Mouse (Mus musculus): ENCODE results near the gene Calr. TPM values are rescaled to one million over a fixed set of nuclear protein-coding genes. Genes with fewer than 3 reads are reported as not detected.

Gene Calr
- total RNA-seq, 1 experiment, result 1,121 TPM

DNA sequence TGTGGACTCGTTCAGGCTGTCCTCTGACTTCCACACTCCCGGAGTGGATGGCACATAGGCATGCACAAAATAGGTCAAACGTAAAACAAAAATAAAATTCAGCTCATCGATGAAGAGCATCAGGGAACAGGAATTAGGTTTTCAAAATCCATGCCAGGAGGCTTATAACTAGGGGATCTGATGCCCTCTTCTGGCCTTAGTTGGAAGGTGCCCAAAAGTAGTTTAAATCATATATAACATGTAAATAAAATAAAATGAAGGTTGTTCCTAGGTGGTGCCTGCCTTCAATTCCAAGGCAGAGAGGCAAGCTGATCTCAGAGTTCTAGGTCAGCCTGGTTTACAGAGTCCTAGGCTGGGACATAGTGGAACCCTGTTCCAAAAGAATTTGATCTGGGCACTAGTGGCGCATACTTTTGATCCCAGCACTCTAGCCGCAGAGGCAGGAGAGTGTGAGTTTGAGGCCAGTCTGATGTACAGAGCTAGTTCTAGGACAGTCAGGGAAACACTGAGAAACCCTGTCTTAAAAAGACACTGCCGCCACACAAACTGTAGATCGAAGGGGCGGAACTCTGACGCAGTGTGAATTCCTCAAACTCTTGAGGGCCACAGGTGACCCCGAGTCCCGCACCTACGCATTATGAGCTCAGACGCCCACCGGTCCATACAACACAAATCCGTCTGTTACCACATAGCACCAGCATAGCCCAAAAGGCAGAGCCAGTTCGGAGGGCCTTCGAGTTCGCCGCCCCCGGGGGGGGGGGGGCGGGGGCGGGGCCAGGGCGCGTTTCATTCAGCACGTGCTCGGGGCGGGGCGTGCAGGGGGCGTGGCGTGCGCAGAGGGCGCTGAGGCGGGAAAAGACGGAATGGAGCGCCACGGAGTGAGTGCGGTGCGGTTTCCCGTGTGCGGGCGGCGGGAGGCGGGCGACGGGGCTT, 24.9 kb upstream of the Calr start, which contains the start of gene Syce2:
Syce2 (plus strand) TSS at position 736 of the 933 bp plus-strand sequence.
- Histone ChIP-seq H3K36me3 (ENCODE audit: control insufficient read depth, insufficient read depth, low read length, poor library complexity, severe bottlenecking) (peaks cover 30% of the 10 kb centered on the region), H3K9me3 (ENCODE audit: control insufficient read depth, insufficient read depth, low read depth, low read length) (no peaks in the 10 kb centered on the region), H3K9ac (ENCODE audit: insufficient read depth, low read depth, low read length, poor library complexity, severe bottlenecking) (peak within 1 kb of the TSS; percentile 67), H3K27ac (ENCODE audit: insufficient read depth, low read depth, low read length, poor library complexity, severe bottlenecking) (0 out of 2 replicates have a peak within 1 kb of the TSS, but pooled peaks have one; percentile 33), H3K4me3 (ENCODE audit: insufficient read depth in 1 of 2, low read depth in 1 of 2, low read length in 2 of 2, poor library complexity in 1 of 2, severe bottlenecking in 1 of 2) (peak within 1 kb of the TSS; percentile 64 to 68), H3K4me1 (ENCODE audit: control insufficient read depth in 2 of 2, insufficient read depth in 2 of 2, low read length in 2 of 2, poor library complexity in 1 of 2) (0 out of 4 replicates have a peak, but pooled peaks cover 0 to 2% of the 10 kb centered on the region in 2 experiments)
- in situ Hi-C loops (cut with MboI; ENCODE audit: low sequenced_read_pairs in 2 of 2, unreplicated experiment in 2 of 2), result no loop called here
- no peak for TF ChIP-seq MAFK (IDR thresholded peaks at IDR 0.05; ENCODE audit: insufficient read depth, low read depth, low read length)
- no peak for TF ChIP-seq HCFC1 (IDR thresholded peaks at IDR 0.05; ENCODE audit: borderline replicate concordance, insufficient read depth, low read length)
- TF ChIP-seq CHD2 (IDR thresholded peaks at IDR 0.05; ENCODE audit: low read depth, low read length), result no peak
- TF ChIP-seq ZNF384 (IDR thresholded peaks at IDR 0.05; ENCODE audit: low read depth, low read length), result no peak
- no peak for TF ChIP-seq ZC3H11A (IDR thresholded peaks at IDR 0.05; ENCODE audit: borderline replicate concordance, low read depth, low read length)
- peak; percentile 62 for DNase-seq (ENCODE audit: low read depth, low spot score)

DNA sequence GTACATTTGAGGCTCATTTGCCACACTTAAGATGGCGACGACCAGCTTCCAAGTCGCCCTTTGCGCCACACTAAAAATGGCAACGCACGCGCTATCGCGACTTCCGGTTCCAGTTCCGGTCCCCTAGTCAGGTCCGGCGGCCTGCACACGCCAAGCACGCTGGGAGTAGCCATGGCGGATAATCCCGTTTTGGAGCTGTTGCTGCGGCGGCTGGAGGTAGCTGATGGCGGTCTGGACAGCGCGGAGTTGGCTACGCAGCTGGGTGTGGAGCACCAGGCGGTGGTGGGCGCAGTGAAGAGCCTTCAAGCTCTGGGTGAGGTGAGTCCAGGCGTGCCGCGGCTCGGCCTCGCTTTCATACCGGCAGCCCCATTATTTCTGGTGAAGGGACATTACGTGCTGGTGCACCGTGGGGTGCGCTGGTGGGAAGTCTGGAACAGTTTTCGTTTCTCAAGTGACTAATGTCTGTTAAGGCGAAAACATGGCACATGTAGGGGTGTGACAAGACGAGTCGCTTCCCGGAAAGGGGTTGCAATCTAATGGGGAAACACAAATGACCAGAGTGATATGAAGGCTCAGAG, 10.2 kb upstream of the Calr start, which contains the start of gene Farsa:
Farsa (plus strand) TSS at position 126 of the 578 bp plus-strand sequence.
- Histone ChIP-seq H3K36me3 (ENCODE audit: control insufficient read depth, insufficient read depth, low read length, poor library complexity, severe bottlenecking) (peaks cover 21% of the 10 kb centered on the region), H3K27ac (ENCODE audit: insufficient read depth, low read depth, low read length, poor library complexity, severe bottlenecking) (peak within 1 kb of the TSS; percentile 35; the same call in 1 of the 2 replicates), H3K4me3 (ENCODE audit: insufficient read depth in 1 of 2, low read depth in 1 of 2, low read length in 2 of 2, poor library complexity in 1 of 2, severe bottlenecking in 1 of 2) (peak within 1 kb of the TSS; percentile 84 to 98), H3K9me3 (ENCODE audit: control insufficient read depth, insufficient read depth, low read depth, low read length) (no peaks in the 10 kb centered on the region), H3K9ac (ENCODE audit: insufficient read depth, low read depth, low read length, poor library complexity, severe bottlenecking) (peak within 1 kb of the TSS; percentile 91), H3K4me1 (ENCODE audit: control insufficient read depth in 2 of 2, insufficient read depth in 2 of 2, low read length in 2 of 2, poor library complexity in 1 of 2) (peaks cover 0 to 8% of the 10 kb centered on the region in 2 experiments; a peak in 2 of 4 replicates)
- TF ChIP-seq HCFC1 (IDR thresholded peaks at IDR 0.05; ENCODE audit: borderline replicate concordance, insufficient read depth, low read length) (peak; percentile 97), MAFK (IDR thresholded peaks at IDR 0.05; ENCODE audit: insufficient read depth, low read depth, low read length) (no peak)
- in situ Hi-C loops (cut with MboI; ENCODE audit: low sequenced_read_pairs in 2 of 2, unreplicated experiment in 2 of 2), result no loop called here
- DNase-seq (ENCODE audit: low read depth, low spot score), result peak; percentile 91

DNA sequence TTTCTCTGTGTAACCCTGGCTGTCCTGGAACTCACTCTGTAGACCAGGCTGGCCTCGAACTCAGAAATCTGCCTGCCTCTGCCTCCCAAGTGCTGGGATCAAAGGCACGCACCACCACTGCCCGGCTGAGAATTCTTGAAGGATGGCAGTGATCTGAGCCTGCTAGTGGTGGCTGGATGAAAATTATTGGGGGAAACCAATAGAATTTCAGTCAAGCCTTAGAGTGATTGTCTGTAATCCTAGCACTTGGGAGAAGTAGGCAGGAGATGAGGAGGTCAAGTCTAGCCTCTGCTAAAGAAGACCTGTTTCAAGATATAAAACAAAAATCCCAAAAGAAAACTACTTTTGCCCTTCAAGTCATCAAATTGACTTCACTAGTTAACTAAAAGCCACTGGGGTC, 9.7 kb upstream of the Calr start:
- DNase-seq (ENCODE audit: low read depth, low spot score), result no peak
- Histone ChIP-seq H3K4me3 (ENCODE audit: insufficient read depth in 1 of 2, low read depth in 1 of 2, low read length in 2 of 2, poor library complexity in 1 of 2, severe bottlenecking in 1 of 2) (peak overlapping the region in 1 of 2 experiments; percentile 98; a peak in 1 of 4 replicates), H3K4me1 (ENCODE audit: control insufficient read depth in 2 of 2, insufficient read depth in 2 of 2, low read length in 2 of 2, poor library complexity in 1 of 2) (peaks cover 0 to 8% of the 10 kb centered on the region in 2 experiments; a peak in 2 of 4 replicates), H3K27ac (ENCODE audit: insufficient read depth, low read depth, low read length, poor library complexity, severe bottlenecking) (no peak overlapping the region), H3K9ac (ENCODE audit: insufficient read depth, low read depth, low read length, poor library complexity, severe bottlenecking) (no peak overlapping the region), H3K36me3 (ENCODE audit: control insufficient read depth, insufficient read depth, low read length, poor library complexity, severe bottlenecking) (peaks cover 17% of the 10 kb centered on the region), H3K9me3 (ENCODE audit: control insufficient read depth, insufficient read depth, low read depth, low read length) (no peaks in the 10 kb centered on the region)
- no peak for TF ChIP-seq CHD2 (IDR thresholded peaks at IDR 0.05; ENCODE audit: low read depth, low read length)
- TF ChIP-seq ZNF384 (IDR thresholded peaks at IDR 0.05; ENCODE audit: low read depth, low read length), result no peak
- no peak for TF ChIP-seq HCFC1 (IDR thresholded peaks at IDR 0.05; ENCODE audit: borderline replicate concordance, insufficient read depth, low read length)
- TF ChIP-seq ZC3H11A (IDR thresholded peaks at IDR 0.05; ENCODE audit: borderline replicate concordance, low read depth, low read length), result no peak
- no peak for TF ChIP-seq MAFK (IDR thresholded peaks at IDR 0.05; ENCODE audit: insufficient read depth, low read depth, low read length)
- in situ Hi-C loops (cut with MboI; ENCODE audit: low sequenced_read_pairs in 2 of 2, unreplicated experiment in 2 of 2), result no loop called here

DNA sequence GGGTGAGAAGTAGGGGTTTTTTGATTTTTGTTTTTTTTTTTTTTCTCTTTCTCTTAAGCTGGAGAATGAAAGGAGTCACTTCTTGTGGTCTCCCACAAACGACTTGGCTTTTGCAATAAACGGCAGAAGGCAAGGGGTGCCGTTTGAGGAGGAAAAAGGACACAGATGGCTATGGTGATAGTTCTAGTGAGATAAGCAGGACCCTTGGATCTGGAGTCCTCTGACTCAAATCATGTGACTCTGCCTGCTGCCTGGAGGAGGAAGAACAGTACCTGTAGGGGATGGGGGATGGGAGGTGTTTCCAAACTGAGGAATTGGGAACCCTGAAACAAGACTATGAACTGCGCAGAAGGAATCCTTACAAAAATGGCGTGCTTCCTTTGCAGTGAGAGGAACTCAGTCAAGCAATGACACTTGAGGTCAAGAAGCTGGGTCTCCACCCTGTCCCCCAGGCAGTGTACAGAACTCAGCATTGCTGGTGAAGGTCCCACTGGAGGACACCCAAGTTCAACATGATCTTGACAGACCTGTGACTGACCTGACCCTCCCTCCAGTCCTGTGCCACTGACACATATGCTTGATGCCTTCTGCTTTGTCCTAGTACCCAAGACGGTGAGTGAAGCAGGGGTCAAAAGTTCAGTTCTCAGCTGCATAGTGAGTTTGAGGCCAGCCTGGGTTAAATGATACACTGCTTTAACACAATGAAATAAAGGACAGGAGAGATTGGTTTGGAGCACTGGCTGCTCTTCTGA, 1.1 kb upstream of the Calr start:
- Histone ChIP-seq H3K4me3 (ENCODE audit: insufficient read depth in 1 of 2, low read depth in 1 of 2, low read length in 2 of 2, poor library complexity in 1 of 2, severe bottlenecking in 1 of 2) (peak overlapping the region; percentile 72 to 76), H3K9me3 (ENCODE audit: control insufficient read depth, insufficient read depth, low read depth, low read length) (no peaks in the 10 kb centered on the region), H3K4me1 (ENCODE audit: control insufficient read depth in 2 of 2, insufficient read depth in 2 of 2, low read length in 2 of 2, poor library complexity in 1 of 2) (peaks cover 6 to 13% of the 10 kb centered on the region in 2 experiments; a peak in 2 of 4 replicates), H3K9ac (ENCODE audit: insufficient read depth, low read depth, low read length, poor library complexity, severe bottlenecking) (peak overlapping the region; percentile 89; the same call in 1 of the 2 replicates), H3K36me3 (ENCODE audit: control insufficient read depth, insufficient read depth, low read length, poor library complexity, severe bottlenecking) (peaks cover 25% of the 10 kb centered on the region), H3K27ac (ENCODE audit: insufficient read depth, low read depth, low read length, poor library complexity, severe bottlenecking) (peak overlapping the region; percentile 89)
- TF ChIP-seq ZNF384 (IDR thresholded peaks at IDR 0.05; ENCODE audit: low read depth, low read length) (no peak), MAFK (IDR thresholded peaks at IDR 0.05; ENCODE audit: insufficient read depth, low read depth, low read length) (no peak), ZC3H11A (IDR thresholded peaks at IDR 0.05; ENCODE audit: borderline replicate concordance, low read depth, low read length) (no peak), CHD2 (IDR thresholded peaks at IDR 0.05; ENCODE audit: low read depth, low read length) (no peak), HCFC1 (IDR thresholded peaks at IDR 0.05; ENCODE audit: borderline replicate concordance, insufficient read depth, low read length) (no peak)
- DNase-seq (ENCODE audit: low read depth, low spot score), result no peak
- in situ Hi-C loops (cut with MboI; ENCODE audit: low sequenced_read_pairs in 2 of 2, unreplicated experiment in 2 of 2), result no loop called here

All from ES-E14 (cell line).